Mouse (Mus musculus): Measurements from ENCODE around the gene Hint3. TPM values are rescaled to one million over a fixed set of nuclear protein-coding genes. Genes with fewer than 3 reads are reported as not detected.

Hint3 gene
- total and polyA plus RNA-seq, 3 experiments: 6.4 to 7.7 TPM; not detected in 1

DNA sequence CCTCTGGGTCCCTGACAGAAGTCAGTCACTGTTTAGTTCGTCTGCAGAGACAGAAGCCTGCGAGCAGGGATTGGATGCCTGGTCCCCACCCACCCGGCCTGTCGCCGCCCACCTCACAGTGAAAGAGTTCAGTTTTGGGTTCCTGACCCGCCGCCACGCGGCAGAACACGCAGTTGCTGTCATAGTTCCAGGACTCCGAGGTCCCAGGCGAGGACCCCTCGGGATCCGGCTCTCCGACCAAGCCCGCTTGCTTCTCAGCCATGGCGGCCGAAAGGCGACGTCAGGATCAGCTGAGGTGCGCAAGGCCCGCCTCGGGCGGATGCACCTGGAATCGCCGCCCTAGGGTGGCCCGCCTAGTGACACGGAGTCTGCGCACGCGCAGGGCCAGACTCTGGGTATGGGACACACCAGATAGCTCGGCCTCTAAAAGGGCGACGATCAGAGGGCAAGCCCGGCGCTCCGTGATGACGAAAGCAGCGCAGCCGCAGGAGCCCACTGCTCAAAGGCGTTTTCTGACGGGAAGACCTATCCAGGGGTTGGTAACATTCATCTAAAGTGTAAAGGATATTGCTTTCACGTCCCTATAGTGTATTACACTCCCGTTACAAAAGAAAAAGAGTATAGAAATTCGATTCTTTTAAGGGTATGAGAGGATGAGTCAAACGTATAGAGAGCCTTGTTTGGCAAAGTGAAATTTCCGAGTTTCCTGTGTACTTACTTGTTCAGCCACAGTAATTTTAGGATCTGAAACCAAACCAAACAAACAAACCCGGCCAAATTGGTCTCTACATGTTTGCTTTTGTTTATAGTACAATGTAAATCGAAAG, 11.1 kb downstream of the Hint3 start (continued):
- TF ChIP-seq UBTF (IDR thresholded peaks at IDR 0.05; ENCODE audit: borderline replicate concordance, insufficient read depth, low read depth, low read length): no peak
- TF ChIP-seq GATA1 (IDR thresholded peaks at IDR 0.05; ENCODE audit: low read depth, low read length): peak; percentile 35; the same call in 1 of the 2 replicates
- no peak for TF ChIP-seq CTCF (IDR thresholded peaks at IDR 0.05 in 2 of 3, conservative IDR thresholded peaks at IDR 0.05 in 1 of 3; ENCODE audit: control insufficient read depth in 1 of 3, insufficient read depth in 1 of 3, low read depth in 2 of 3, low read length in 3 of 3, poor library complexity in 1 of 3, severe bottlenecking in 1 of 3)
- peak; percentile 30 for TF ChIP-seq ZC3H11A (IDR thresholded peaks at IDR 0.05; ENCODE audit: low read depth, low read length)
- TF ChIP-seq JUND (IDR thresholded peaks at IDR 0.05; ENCODE audit: low read depth, low read length): no peak; the same call in none of the 2 replicates

DNA sequence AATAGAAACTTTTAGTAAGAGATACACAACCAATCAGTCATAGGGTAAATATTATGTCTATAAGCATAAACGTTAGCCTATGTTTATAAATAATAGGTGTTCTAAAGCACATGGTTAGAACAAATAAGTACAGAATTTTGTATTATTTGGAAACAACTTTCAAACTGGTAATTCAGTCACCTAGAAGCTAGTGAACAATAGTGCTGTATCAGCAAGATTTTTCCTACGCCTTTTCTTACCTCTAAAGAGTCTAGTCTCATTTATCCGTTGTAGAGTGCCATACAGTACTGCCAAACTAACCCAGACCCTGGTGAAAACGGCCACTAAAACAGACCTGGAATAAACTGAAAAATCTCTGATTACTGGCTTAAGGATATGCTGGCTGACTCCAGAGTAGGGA, 16.4 kb downstream of the Hint3 start:
- Histone ChIP-seq H3K9me3 (replicated peaks; ENCODE audit: insufficient read depth, low read length) (no peaks in the 10 kb centered on the region), H3K4me3 (ENCODE audit: control insufficient read depth in 1 of 2, insufficient read depth in 1 of 2, low read depth in 2 of 2, low read length in 2 of 2) (no peak overlapping the region), H3K27ac (ENCODE audit: control insufficient read depth, low read depth, low read length) (no peak overlapping the region), H3K36me3 (ENCODE audit: control insufficient read depth in 1 of 2, insufficient read depth in 2 of 2, low read length in 2 of 2) (peaks cover 0 to 15% of the 10 kb centered on the region in 2 experiments; a peak in 2 of 4 replicates), H3K79me2 (ENCODE audit: control insufficient read depth, insufficient read depth, low read length, poor library complexity) (peaks cover under 1% of the 10 kb centered on the region; the same call in 1 of the 2 replicates), H3K9ac (ENCODE audit: control insufficient read depth, low read depth, low read length, poor library complexity, severe bottlenecking) (no peak overlapping the region), H3K4me1 (ENCODE audit: control insufficient read depth in 1 of 2, insufficient read depth in 2 of 2, low read length in 2 of 2) (peaks cover 2 to 3% of the 10 kb centered on the region in 2 experiments; a peak in 3 of 4 replicates), H3K27me3 (ENCODE audit: control insufficient read depth in 1 of 2, insufficient read depth in 2 of 2, low read length in 2 of 2) (no peaks in the 10 kb centered on the region)
- TF ChIP-seq MEF2A (IDR thresholded peaks at IDR 0.05; ENCODE audit: extremely low read depth, insufficient replicate concordance, low read depth, low read length, poor library complexity, severe bottlenecking) (no peak), TCF12 (IDR thresholded peaks at IDR 0.05; ENCODE audit: low read depth, low read length) (no peak), SIN3A (IDR thresholded peaks at IDR 0.05; ENCODE audit: low read length) (no peak), MXI1 (IDR thresholded peaks at IDR 0.05; ENCODE audit: low read depth, low read length) (no peak), POLR2AphosphoS2 (IDR thresholded peaks at IDR 0.05; ENCODE audit: low read length) (no peak), CTCF (IDR thresholded peaks at IDR 0.05 in 2 of 3, conservative IDR thresholded peaks at IDR 0.05 in 1 of 3; ENCODE audit: control insufficient read depth in 1 of 3, insufficient read depth in 1 of 3, low read depth in 2 of 3, low read length in 3 of 3, poor library complexity in 1 of 3, severe bottlenecking in 1 of 3) (no peak), ELF1 (IDR thresholded peaks at IDR 0.05; ENCODE audit: low read depth, low read length) (no peak), MYC (IDR thresholded peaks at IDR 0.05; ENCODE audit: low read depth, low read length) (no peak), MAX (IDR thresholded peaks at IDR 0.05; ENCODE audit: low read length) (no peak), RAD21 (IDR thresholded peaks at IDR 0.05; ENCODE audit: low read depth, low read length) (no peak), USF1 (IDR thresholded peaks at IDR 0.05; ENCODE audit: low read depth, low read length) (no peak), GATA1 (IDR thresholded peaks at IDR 0.05; ENCODE audit: low read depth, low read length) (no peak)
- no peak for DNase-seq (ENCODE audit: low read depth, low spot score)

- H3K9me3 ChIP-seq (replicated peaks; ENCODE audit: insufficient read depth, low read length): no peaks in the 10 kb centered on the region
- no peak overlapping the region for H3K27ac ChIP-seq (ENCODE audit: control insufficient read depth, low read depth, low read length)
- DNase-seq (ENCODE audit: low read depth, low spot score): no peak
- H3K4me3 ChIP-seq (ENCODE audit: control insufficient read depth in 1 of 2, insufficient read depth in 1 of 2, low read depth in 2 of 2, low read length in 2 of 2): no peak overlapping the region
- no peaks in the 10 kb centered on the region for H3K27me3 ChIP-seq (ENCODE audit: control insufficient read depth in 1 of 2, insufficient read depth in 2 of 2, low read length in 2 of 2)
- no peak overlapping the region for H3K9ac ChIP-seq (ENCODE audit: control insufficient read depth, low read depth, low read length, poor library complexity, severe bottlenecking)
- H3K4me1 ChIP-seq (ENCODE audit: control insufficient read depth in 1 of 2, insufficient read depth in 2 of 2, low read length in 2 of 2): peaks cover 0 to 2% of the 10 kb centered on the region in 2 experiments; a peak in 2 of 4 replicates
- no peak for TF ChIP-seq MEF2A (IDR thresholded peaks at IDR 0.05; ENCODE audit: extremely low read depth, insufficient replicate concordance, low read depth, low read length, poor library complexity, severe bottlenecking)
- TF ChIP-seq GATA1 (IDR thresholded peaks at IDR 0.05; ENCODE audit: low read depth, low read length): peak; percentile 62; the same call in 1 of the 2 replicates
- no peak for TF ChIP-seq RAD21 (IDR thresholded peaks at IDR 0.05; ENCODE audit: low read depth, low read length)
- no peak for TF ChIP-seq CHD2 (IDR thresholded peaks at IDR 0.05; ENCODE audit: low read length)
- no peak for TF ChIP-seq JUND (IDR thresholded peaks at IDR 0.05; ENCODE audit: low read depth, low read length)
- TF ChIP-seq EP300 (IDR thresholded peaks at IDR 0.05; ENCODE audit: low read depth in 1 of 2, low read length in 2 of 2): peak; percentile 44 to 62; a peak in 3 of 4 replicates
- TF ChIP-seq ELF1 (IDR thresholded peaks at IDR 0.05; ENCODE audit: low read depth, low read length): no peak
- TF ChIP-seq SMC3 (IDR thresholded peaks at IDR 0.05; ENCODE audit: low read depth, low read length): no peak
- TF ChIP-seq TCF12 (IDR thresholded peaks at IDR 0.05; ENCODE audit: low read depth, low read length): peak; percentile 55; the same call in 1 of the 2 replicates
- no peak for TF ChIP-seq MAFK (IDR thresholded peaks at IDR 0.05; ENCODE audit: borderline replicate concordance, low read depth, low read length)
- TF ChIP-seq CHD1 (IDR thresholded peaks at IDR 0.05; ENCODE audit: low read depth, low read length): no peak
- H3K79me2 ChIP-seq (ENCODE audit: control insufficient read depth, insufficient read depth, low read length, poor library complexity): no peaks in the 10 kb centered on the region
- H3K36me3 ChIP-seq (ENCODE audit: control insufficient read depth in 1 of 2, insufficient read depth in 2 of 2, low read length in 2 of 2): peaks cover 2 to 10% of the 10 kb centered on the region in 2 experiments; a peak in 3 of 4 replicates
Measured at GRCm38 (mm10) chr10:30609614-30610013, 19.8 kb downstream of the Hint3 start.
